Mouse (Mus musculus) liver, embryonic 14.5 days (tissue): Measurements from ENCODE around the gene Rab3il1.

Source experiments
- CTCF ChIP-seq: IDR thresholded peaks from 2 replicates; pipeline ENCODE4 v1.5.1; 2016; ENCODE audit warnings: antibody characterized with exemption, low read depth, control low read depth
- EP300 ChIP-seq: IDR thresholded peaks from 2 replicates; pipeline ENCODE4 v1.6.1; 2016; ENCODE audit warnings: antibody characterized with exemption, low read depth

DNA sequence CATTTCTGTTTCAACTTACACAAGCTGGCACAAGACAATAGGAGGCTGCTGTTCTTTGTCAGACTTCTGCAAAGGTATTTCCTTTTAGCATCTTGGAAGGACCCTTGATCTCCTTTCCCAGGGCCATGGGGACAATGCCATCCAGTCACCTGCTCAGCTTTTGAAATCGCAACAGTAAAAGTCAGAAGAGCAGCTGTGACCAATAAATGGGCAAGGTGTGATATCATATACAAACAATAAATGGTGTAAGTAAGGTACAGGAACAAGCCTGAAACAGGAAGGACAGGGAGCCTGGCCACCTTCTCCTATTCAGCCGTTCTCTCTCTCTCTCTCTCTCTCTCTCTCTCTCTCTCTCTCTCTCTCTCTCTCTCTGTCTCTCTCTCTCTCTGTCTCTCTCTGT lies 49.0 kb downstream of the Rab3il1 start:
- TF ChIP-seq CTCF (no peak), EP300 (no peak)
